Mouse (Mus musculus) retina, embryonic 14.5 days (tissue): ENCODE measurements around the gene Tenm2.

Source experiments
- DNase-seq: peaks from one replicate; pipeline ENCODE4 v3.0.0-alpha.2; 2015; ENCODE audit warnings: low spot score

Gene Tenm2

GRCm38 (mm10) chr11:36041411-36041810 is 1194.4 kb downstream of the Tenm2 start:
- no peak for DNase-seq

DNA sequence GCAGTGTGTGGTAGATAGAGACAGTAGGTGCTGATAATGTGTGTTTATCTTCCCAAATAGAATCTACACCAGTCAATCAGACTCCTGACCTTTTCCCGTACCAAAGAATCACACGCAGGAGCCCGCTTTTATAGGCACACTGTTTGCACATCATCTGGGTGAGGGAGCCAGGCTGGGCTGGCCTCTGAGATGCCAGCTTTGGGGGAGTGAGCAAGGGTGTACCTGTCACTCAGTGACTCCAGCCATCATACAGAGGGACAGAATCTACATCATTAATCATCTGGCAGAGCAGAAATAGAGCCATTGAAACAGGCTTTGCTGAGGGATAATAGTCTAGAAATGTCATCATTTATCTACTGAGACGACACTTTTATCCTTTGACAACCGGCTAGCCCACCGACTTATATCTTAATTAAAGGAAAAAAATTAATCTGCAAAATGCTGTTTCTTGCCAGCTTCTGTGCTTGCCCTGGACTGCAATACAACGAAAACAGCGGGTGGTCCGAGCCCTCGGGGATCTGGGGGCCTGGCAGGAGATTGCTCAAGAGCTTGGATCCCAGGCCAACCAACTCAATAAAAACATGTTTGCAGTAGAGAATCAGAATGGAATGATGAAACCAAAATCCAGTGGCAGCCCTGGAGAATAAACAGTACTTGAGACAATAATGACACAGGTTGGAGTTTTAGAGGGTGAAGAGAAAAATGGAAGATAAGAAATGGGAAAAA is 1195.1 kb downstream of the Tenm2 start:
- DNase-seq = no peak

- DNase-seq = no peak
These were observed 1195.9 kb downstream of the Tenm2 start for GRCm38 (mm10) chr11:36039825-36040224.

DNA sequence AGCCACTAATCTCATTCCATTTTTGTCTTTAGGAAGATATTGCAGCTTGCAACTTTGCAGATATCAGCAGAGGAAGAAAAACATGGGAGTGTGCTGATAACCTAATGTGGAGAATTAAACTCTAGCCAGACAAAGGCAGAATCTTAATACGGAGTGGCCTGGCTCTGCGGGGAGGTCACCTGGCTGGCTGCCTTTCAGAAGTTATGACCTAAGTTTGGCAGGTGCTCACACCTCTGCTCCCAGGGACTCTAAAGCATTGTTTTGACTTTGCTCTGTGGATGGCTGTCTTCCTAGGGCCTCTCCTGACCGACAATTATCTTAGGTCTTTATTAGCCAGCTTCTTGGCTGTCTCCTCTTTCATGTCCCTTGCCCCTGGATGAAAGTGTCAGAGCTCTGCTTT is 1197.4 kb downstream of the Tenm2 start:
- no peak for DNase-seq

- DNase-seq = no peak
These were observed 1198.5 kb downstream of the Tenm2 start for GRCm38 (mm10) chr11:36037311-36037710.

GRCm38 (mm10) chr11:36036061-36036695 is 1199.6 kb downstream of the Tenm2 start:
- DNase-seq = peak; percentile 68

DNA sequence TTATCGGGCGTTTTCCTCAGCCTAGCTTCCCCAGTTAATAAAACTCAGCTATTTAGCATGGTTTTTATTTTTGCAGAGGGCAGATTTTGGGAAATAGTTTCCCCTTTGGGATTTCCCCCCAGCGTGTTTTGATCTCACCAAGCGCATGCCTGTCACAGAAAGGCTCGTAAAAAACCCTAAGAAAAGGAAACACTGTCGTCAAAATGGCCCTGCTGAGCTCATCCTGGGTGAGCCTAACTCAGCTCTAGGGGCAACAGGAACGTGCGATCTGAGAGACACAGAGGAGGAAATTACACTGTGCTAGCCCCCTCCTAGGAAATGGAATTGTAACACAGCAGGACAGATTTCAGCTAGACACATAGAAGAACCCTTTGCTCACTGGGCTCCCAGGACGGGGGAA is 1204.0 kb downstream of the Tenm2 start:
- no peak for DNase-seq

DNA sequence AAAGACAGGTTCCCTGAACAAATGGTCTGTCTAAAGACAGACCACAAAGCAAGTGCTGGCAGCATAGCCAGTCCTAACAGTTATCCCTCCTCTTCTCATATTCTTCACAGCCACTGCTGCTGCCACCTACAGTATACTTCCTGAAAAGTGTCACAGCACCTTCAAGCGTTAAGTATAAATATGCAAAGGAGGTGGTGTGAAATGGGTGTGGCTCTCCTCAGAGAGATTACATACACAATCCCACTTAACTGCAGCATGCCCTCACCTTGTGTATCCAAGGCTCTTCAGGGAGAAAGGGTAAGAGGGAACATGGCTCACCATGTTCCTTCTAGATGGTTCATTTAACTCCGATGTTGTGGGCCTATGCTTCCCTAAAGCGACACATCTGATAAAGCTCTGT is 1215.8 kb downstream of the Tenm2 start:
- no peak for DNase-seq

DNA sequence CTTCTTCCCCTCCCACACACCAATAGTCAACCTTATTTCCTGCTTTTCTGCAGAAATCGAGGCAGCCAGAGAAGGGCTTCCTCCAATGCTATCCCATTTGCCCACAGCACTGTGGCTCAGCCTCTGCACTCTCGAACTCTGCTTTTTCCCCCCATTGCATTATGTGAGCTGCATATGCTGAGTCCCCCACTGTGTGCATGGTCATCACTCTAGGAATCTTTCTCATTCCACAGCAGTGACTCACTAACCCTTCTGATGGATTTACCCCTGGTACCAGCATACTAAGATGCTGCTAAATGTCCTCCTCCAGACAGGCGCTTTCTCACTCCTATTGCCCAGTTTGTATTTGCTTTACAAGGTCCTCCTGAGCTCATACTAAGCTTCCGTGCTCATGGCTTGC is 1222.6 kb downstream of the Tenm2 start:
- DNase-seq = no peak

DNA sequence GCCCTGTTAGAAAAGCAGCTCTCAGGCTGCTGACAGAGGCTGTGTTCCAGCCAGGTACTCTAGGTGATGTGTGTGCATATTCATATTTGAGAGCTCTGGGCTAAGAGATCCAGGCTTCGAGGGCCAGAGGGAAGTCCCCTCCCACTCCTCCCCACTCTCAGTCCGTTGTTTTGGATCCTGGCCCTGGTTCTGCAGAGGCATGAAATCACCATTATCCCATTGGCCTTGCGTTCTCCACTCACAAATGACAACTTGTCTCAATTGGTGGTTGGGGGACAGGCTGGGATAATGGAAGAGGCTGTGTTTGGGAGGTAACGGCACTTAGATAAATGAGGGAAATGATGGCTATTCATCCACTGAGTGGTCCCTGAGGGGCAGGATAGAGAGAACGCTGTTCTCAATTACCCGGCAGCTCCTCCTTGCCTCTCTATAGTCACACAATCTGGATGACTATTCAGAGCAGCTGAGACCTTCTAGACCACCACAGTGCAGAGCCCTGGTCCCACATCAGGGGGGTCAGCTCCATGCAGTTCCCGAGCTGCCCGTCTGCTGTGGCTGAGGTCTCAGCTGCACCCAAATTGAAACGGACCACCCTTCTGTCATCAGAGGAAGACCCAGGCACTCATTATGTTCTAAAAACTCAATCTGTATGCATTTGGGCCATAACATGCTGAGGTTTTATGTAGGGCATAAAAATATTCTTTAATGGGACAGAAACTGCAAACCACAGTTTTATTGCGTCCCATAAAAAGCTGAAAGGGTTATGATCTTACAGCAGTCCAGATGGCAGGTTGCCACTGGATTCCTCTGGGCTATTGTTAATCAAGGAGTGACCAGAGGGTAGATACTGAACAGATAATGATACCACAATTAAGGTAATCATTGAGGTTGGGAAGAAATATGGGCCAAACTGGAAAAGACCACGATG is 1226.2 kb downstream of the Tenm2 start:
- no peak for DNase-seq

DNA sequence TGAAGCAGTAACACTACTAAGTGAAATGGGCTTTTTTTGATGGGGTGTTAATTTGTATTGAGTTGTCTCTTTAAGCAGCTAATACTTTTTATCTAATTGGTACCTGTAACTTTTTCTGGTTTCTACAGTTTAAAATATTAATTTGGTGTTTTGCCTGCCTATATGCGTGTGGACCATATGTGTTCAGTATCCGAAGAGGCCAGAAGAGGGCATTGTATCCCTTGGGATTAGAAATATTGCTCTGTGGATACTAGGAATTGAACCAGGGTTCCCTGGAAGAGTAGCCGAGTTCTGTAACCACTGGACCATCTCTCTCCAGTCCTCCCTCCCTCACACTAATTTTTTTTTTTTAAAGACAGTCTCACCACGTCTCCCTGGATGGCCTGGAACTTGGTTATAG is 1232.9 kb downstream of the Tenm2 start:
- peak; percentile 46 for DNase-seq

- DNase-seq = peak; percentile 98
These were observed 1234.3 kb downstream of the Tenm2 start for GRCm38 (mm10) chr11:36001282-36001970.

- peak; percentile 59 for DNase-seq
These were observed 1235.0 kb downstream of the Tenm2 start for GRCm38 (mm10) chr11:36000585-36001281.

DNA sequence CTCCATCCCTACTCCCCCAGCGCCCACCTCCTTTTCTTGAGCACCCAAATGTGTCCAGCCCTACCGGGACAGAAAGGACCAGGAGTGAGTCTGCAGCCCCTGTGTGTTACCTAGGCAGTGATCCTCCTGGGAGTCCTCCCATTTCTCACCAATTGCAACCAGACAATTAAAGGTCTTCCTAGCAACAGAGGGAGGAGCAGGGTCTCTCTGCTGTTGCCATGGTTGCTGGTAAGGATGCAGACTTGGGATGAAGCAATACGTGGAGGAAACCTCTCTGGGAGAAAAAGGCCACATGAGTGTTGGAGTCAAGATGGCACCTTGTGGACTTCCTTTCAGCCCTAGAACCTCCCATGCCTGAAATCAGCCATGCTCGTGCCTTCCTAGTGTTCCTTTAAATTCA is 1235.7 kb downstream of the Tenm2 start:
- peak; percentile 21 for DNase-seq

DNA sequence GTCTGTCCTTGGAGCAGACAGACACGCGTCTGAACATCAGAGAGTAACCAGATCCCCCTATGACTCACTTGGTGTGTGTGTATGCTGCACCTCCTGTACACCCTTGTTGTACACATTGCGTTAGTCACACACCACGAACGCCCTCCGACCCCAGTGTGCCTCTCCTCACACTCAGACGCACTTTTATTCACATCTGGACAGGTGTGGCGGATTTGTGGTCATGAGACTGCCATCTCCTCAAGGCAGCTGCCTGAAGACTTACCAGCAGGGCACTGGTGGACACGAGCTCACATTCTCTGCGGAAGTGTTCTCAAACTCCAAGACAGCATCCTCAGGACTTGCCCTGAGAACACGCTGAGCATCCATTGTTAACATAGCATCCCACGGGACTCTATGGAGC is 1237.7 kb downstream of the Tenm2 start:
- no peak for DNase-seq

DNA sequence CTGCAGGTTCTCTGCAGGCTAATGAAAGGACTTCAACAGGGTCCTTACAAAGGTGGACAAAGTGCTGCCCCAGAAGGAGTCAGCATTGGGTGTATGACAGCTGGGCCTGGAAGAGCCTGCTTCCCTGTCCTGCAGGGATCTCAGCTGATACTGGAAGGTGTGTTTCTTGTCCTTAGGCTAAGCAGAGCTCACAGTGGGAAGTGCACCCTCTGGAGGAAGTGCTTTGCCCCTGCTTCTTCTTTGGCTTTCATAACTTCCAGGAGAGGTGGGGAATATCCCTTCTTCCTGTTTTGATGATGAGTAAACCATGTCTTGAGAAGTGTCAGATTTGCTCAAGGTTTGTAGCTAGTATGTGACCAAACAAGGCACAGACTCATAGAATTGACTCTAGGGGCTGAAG is 1240.5 kb downstream of the Tenm2 start:
- no peak for DNase-seq

GRCm38 (mm10) chr11:35991846-35992245 is 1243.9 kb downstream of the Tenm2 start:
- DNase-seq = no peak

GRCm38 (mm10) chr11:35989967-35990366 is 1245.8 kb downstream of the Tenm2 start:
- DNase-seq = no peak

- DNase-seq = peak; percentile 70
These were observed 1249.8 kb downstream of the Tenm2 start for GRCm38 (mm10) chr11:35985841-35986393.

- no peak for DNase-seq
These were observed 1253.0 kb downstream of the Tenm2 start for GRCm38 (mm10) chr11:35982734-35983133.

DNA sequence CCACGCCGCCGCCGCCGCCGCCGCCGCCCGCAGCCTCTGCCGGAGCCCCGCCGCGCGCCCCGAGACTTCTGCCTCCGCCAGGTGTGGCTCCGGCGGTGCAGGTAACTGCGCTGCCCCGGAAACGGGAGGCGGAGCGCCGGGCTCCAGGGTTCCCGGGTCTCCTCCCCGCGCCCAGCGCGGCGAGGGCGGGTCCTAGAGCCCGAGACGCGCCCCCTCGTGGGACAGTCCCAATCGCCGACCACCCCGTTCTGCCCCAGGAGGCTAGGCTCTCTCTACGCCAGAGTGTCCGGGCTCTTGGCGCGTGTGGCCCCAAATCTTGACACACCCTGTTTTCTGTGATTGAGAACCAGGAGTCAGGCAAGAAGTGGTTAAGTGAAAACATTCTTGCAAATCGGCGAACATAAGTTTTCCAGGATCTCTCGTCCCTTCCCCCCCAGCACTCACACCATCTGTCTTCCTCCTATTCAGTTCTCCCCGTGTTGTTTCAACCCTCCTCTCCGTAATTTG is 1255.3 kb downstream of the Tenm2 start, which contains the start of gene Wwc1:
TSS of gene Wwc1 (minus strand) at position 117 of the 507 bp plus-strand sequence.
- DNase-seq = peak; percentile 79
